Mouse (Mus musculus) CH12.LX (cell line): ENCODE measurements at regions not wholly inside any gene's neighbourhood (a gene's known extent, or its start where the extent isn't known, plus 50 kb on each side); places are given as distances from the start of the nearest gene placed in this dataset.
A peak's percentile ranks its signal among the peaks of the same experiment; 100 is the strongest.

Source experiments
- DNase-seq: peaks from one replicate; pipeline ENCODE4 v3.0.0-alpha.2; 2013; ENCODE audit errors: extremely low read depth
- H3K27ac ChIP-seq: 2 replicates; pipeline ENCODE4 v1.5.1; 2012; ENCODE audit warnings: low read depth, mild to moderate bottlenecking, control low read depth, moderate library complexity; ENCODE audit not compliant: insufficient read depth
- H3K27me3 ChIP-seq: replicated peaks from 2 replicates; pipeline ENCODE3; 2012; ENCODE audit warnings: inconsistent platforms
- H3K36me3 ChIP-seq, 2 experiments: replicated peaks in 1 of 2; 2 replicates each; pipeline versions ENCODE3 to v1.6.1; 2012; ENCODE audit warnings: inconsistent platforms in 1 of 2, low read length in 1 of 2, mild to moderate bottlenecking in 1 of 2, mixed read lengths in 1 of 2, moderate library complexity in 1 of 2; ENCODE audit not compliant: control insufficient read depth in 1 of 2, insufficient read depth in 1 of 2
- H3K4me1 ChIP-seq, 2 experiments: 2 replicates each; pipeline ENCODE4 v1.6.1; 2012; ENCODE audit warnings: inconsistent platforms in 1 of 2, moderate library complexity in 1 of 2; ENCODE audit not compliant: insufficient read depth in 2 of 2, control insufficient read depth in 1 of 2
- H3K4me2 ChIP-seq: 2 replicates; pipeline ENCODE4 v1.6.1; 2012; ENCODE audit warnings: low read depth, mild to moderate bottlenecking, control low read depth; ENCODE audit not compliant: poor library complexity, insufficient read depth, severe bottlenecking
- H3K4me3 ChIP-seq, 3 experiments: fragments of 150-350 bp in 1 of 3; sonication (generic) in 1 of 3; replicated peaks in 1 of 3; 2 replicates each; pipeline versions ENCODE3 to v1.5.1; 2011 to 2012; ENCODE audit warnings: low read depth in 2 of 3, low read length in 2 of 3, mild to moderate bottlenecking in 2 of 3, moderate library complexity in 2 of 3, control low read depth in 1 of 3, improper control_type of control experiment in 1 of 3, inconsistent platforms in 1 of 3, mixed read lengths in 1 of 3; ENCODE audit not compliant: poor library complexity in 1 of 3
- H3K79me2 ChIP-seq: replicated peaks from 2 replicates; pipeline ENCODE4 v1.6.1; 2012; ENCODE audit warnings: mild to moderate bottlenecking, moderate library complexity; ENCODE audit not compliant: control insufficient read depth, poor library complexity, insufficient read depth, severe bottlenecking; ENCODE audit errors: extremely low read depth
- H3K9ac ChIP-seq: 2 replicates; pipeline ENCODE4 v1.6.1; 2012; ENCODE audit warnings: low read depth, mild to moderate bottlenecking, control low read depth, moderate library complexity; ENCODE audit not compliant: insufficient read depth
- H3K9me3 ChIP-seq: replicated peaks from 2 replicates; pipeline ENCODE3; 2012; ENCODE audit warnings: low read length, inconsistent platforms, mixed read lengths
- BHLHE40 ChIP-seq: IDR thresholded peaks from 2 replicates; pipeline ENCODE4 v1.6.1; 2011; ENCODE audit warnings: mild to moderate bottlenecking, low read depth, low read length, improper control_type of control experiment
- CHD2 ChIP-seq: IDR thresholded peaks from 2 replicates; pipeline ENCODE4 v1.6.1; 2011; ENCODE audit warnings: low read length, improper control_type of control experiment
- E2F4 ChIP-seq: IDR thresholded peaks from 2 replicates; pipeline ENCODE4 v1.6.1; 2011; ENCODE audit warnings: low read depth, low read length, improper control_type of control experiment; ENCODE audit not compliant: insufficient replicate concordance
- EP300 ChIP-seq: IDR thresholded peaks from 2 replicates; pipeline ENCODE4 v1.6.1; 2011; ENCODE audit warnings: low read length, improper control_type of control experiment
- ETS1 ChIP-seq: conservative IDR thresholded peaks from 2 replicates; pipeline ENCODE4 v1.6.1; 2012; ENCODE audit warnings: low read depth, mild to moderate bottlenecking, inconsistent platforms, low read length, improper control_type of control experiment, moderate library complexity
- GABPA ChIP-seq: IDR thresholded peaks from 2 replicates; pipeline ENCODE4 v1.6.1; 2012; ENCODE audit warnings: low read depth, low read length, improper control_type of control experiment, inconsistent platforms; ENCODE audit not compliant: insufficient replicate concordance
- IRF4 ChIP-seq: IDR thresholded peaks from 2 replicates; pipeline ENCODE4 v1.6.1; 2014; ENCODE audit warnings: low read depth, mild to moderate bottlenecking, inconsistent platforms, low read length, improper control_type of control experiment
- JUND ChIP-seq: conservative IDR thresholded peaks from 2 replicates; pipeline ENCODE4 v1.6.1; 2011; ENCODE audit warnings: low read depth, low read length, improper control_type of control experiment
- KAT2A ChIP-seq: IDR thresholded peaks from 2 replicates; pipeline ENCODE4 v1.6.1; 2012; ENCODE audit warnings: low read length, improper control_type of control experiment, inconsistent platforms; ENCODE audit not compliant: insufficient replicate concordance
- MAFK ChIP-seq: IDR thresholded peaks from 2 replicates; pipeline ENCODE4 v1.6.1; 2011; ENCODE audit warnings: low read length, improper control_type of control experiment; ENCODE audit not compliant: insufficient replicate concordance
- MAX ChIP-seq: IDR thresholded peaks from 2 replicates; pipeline ENCODE4 v1.6.1; 2011; ENCODE audit warnings: low read length, improper control_type of control experiment
- MAZ ChIP-seq: IDR thresholded peaks from 2 replicates; pipeline ENCODE4 v1.6.1; 2012; ENCODE audit warnings: low read depth, mild to moderate bottlenecking, inconsistent platforms, low read length, improper control_type of control experiment, moderate library complexity
- MEF2A ChIP-seq: IDR thresholded peaks from 2 replicates; pipeline ENCODE4 v1.6.1; 2014; ENCODE audit warnings: low read depth, mild to moderate bottlenecking, inconsistent platforms, low read length, improper control_type of control experiment, borderline replicate concordance
- MXI1 ChIP-seq: IDR thresholded peaks from 2 replicates; pipeline ENCODE4 v1.6.1; 2011; ENCODE audit warnings: mild to moderate bottlenecking, low read depth, low read length, improper control_type of control experiment
- MYC ChIP-seq: IDR thresholded peaks from 2 replicates; pipeline ENCODE4 v1.6.1; 2011; ENCODE audit warnings: low read depth, mild to moderate bottlenecking, improper control_type of control experiment, low read length
- NELFE ChIP-seq: IDR thresholded peaks from 2 replicates; pipeline ENCODE4 v1.6.1; 2011; ENCODE audit warnings: low read depth, low read length, improper control_type of control experiment
- PAX5 ChIP-seq: IDR thresholded peaks from 2 replicates; pipeline ENCODE4 v1.6.1; 2012; ENCODE audit warnings: low read length, inconsistent platforms, mixed read lengths
- POLR2A ChIP-seq: IDR thresholded peaks from 2 replicates; pipeline ENCODE4 v1.6.1; 2011; ENCODE audit warnings: low read depth, mild to moderate bottlenecking, improper control_type of control experiment, low read length
- POLR2AphosphoS2 ChIP-seq: IDR thresholded peaks from 2 replicates; pipeline ENCODE4 v1.6.1; 2011; ENCODE audit warnings: low read depth, low read length, improper control_type of control experiment
- RAD21 ChIP-seq: IDR thresholded peaks from 2 replicates; pipeline ENCODE4 v1.6.1; 2011; ENCODE audit warnings: low read depth, mild to moderate bottlenecking, low read length, improper control_type of control experiment, moderate library complexity
- RCOR1 ChIP-seq: conservative IDR thresholded peaks from 2 replicates; pipeline ENCODE4 v1.6.1; 2012; ENCODE audit warnings: low read depth, mild to moderate bottlenecking, inconsistent platforms, low read length, improper control_type of control experiment
- SIN3A ChIP-seq: IDR thresholded peaks from 2 replicates; pipeline ENCODE4 v1.6.1; 2012; ENCODE audit warnings: low read length, improper control_type of control experiment, inconsistent platforms
- SMC3 ChIP-seq: IDR thresholded peaks from 2 replicates; pipeline ENCODE4 v1.6.1; 2011; ENCODE audit warnings: low read depth, low read length, improper control_type of control experiment
- USF1 ChIP-seq: IDR thresholded peaks from 2 replicates; pipeline ENCODE4 v1.6.1; 2014; ENCODE audit warnings: low read depth, mild to moderate bottlenecking, inconsistent platforms, low read length, improper control_type of control experiment
- USF2 ChIP-seq: conservative IDR thresholded peaks from 2 replicates; pipeline ENCODE4 v1.6.1; 2011; ENCODE audit warnings: low read depth, low read length, improper control_type of control experiment
- ZC3H11A ChIP-seq: IDR thresholded peaks from 2 replicates; pipeline ENCODE4 v1.6.1; 2012; ENCODE audit warnings: low read depth, mild to moderate bottlenecking, inconsistent platforms, low read length, improper control_type of control experiment
- ZMIZ1 ChIP-seq: IDR thresholded peaks from 2 replicates; pipeline ENCODE4 v1.6.1; 2012; ENCODE audit warnings: low read depth, mild to moderate bottlenecking, inconsistent platforms, low read length, improper control_type of control experiment
- ZNF384 ChIP-seq: IDR thresholded peaks from 2 replicates; pipeline ENCODE4 v1.6.1; 2012; ENCODE audit warnings: low read depth, low read length, improper control_type of control experiment, inconsistent platforms
- dilution Hi-C: fragments of 300-500 bp; cut with MboI; formaldehyde crosslinking; loops from 2 replicates; pipeline ENCODE4 v1.14.3; 2020; ENCODE audit warnings: low sequenced_read_pairs; ENCODE audit not compliant: extremely low pct_unique_long_range_greater_than_20kb, extremely low pct_ligation_motif_present
- in situ Hi-C: fragments of 300-500 bp; cut with MboI; formaldehyde crosslinking; loops from 3 replicates; pipeline ENCODE4 v1.14.3; 2019; ENCODE audit warnings: low sequenced_read_pairs, low pct_ligation_motif_present, low pct_unique_long_range_greater_than_20kb, mixed read lengths

DNA sequence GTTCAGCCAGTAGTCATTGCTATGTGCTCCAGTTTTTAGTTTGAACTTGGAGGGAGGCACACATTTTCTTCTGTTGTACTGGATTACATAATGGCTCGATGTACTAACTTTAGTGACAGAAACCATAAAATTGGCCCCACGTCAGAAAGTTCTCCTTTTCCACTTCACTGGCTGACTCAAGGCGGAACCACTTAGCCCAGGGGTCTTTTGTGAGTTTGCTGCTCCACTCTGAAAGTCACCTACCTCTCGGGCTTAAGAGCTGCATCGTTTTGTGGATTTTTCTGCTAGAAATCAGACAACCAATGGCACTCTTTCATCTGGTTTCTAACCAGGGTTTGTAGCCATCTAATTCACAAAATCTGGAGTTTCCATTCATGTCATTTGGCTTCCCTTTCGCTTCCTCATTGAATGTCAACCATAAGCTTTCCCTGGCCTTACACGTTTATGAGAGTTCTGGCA is 304.8 kb upstream of the Cited2 start (continued):
- peak; percentile 89 for TF ChIP-seq MEF2A
- no peak for TF ChIP-seq USF2
- no peak for TF ChIP-seq ZNF384
- TF ChIP-seq E2F4: no peak
- 0 out of 2 replicates have a peak, but pooled peaks have one; percentile 19 for TF ChIP-seq MAFK
- no peak for TF ChIP-seq USF1
- TF ChIP-seq, all 38 proteins: peak for 13

DNA sequence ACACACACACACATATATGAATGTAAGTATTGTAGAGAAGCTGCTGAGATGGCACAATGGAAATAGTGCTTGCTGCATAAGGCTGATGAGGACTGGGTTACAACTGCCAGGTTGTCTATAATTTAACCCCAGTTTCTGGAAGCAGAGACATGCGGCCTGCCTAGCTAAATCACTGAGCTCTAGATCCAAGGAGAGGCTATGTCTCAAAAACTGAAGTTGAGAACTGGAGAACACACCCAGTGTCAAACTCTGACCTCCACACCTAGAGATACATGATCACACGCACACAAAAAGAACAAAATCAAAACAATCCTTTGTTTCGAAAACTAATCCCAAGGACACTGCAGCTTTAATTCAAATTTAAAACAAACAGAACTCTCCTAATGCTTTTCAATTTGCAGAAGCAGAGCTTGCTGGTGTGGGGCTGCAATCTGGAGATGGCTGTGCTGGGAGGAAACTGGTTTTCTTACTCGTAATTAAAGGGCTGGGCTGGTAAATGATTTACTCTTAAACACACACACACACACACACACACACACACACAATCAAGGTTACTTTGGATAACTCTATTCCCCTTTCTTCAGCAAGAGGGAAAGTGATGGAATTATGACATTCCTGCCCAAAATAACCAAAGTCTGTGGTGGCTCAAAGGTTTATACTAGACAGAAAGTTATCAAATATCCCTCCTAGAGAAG is 299.3 kb upstream of the Cited2 start:
- Histone ChIP-seq H3K36me3 (no peaks in the 10 kb centered on the region), H3K79me2 (no peaks in the 10 kb centered on the region), H3K27ac (no peak overlapping the region)
- dilution Hi-C loops (no loop called here), in situ Hi-C loops (no loop called here)
- TF ChIP-seq PAX5 (no peak), MYC (no peak), RAD21 (no peak), EP300 (no peak), ZNF384 (no peak), ZMIZ1 (no peak), MXI1 (no peak), MAZ (no peak), IRF4 (no peak), SMC3 (no peak), KAT2A (no peak), MAFK (no peak), MAX (no peak), USF2 (no peak)
- TF ChIP-seq, all 38 proteins: peak for 0
- no peak for DNase-seq
- H3K4me3 ChIP-seq: no peak overlapping the region
- H3K4me1 ChIP-seq: peaks cover 0 to 2% of the 10 kb centered on the region in 2 experiments; a peak in 1 of 4 replicates
- H3K27me3 ChIP-seq: no peaks in the 10 kb centered on the region
- H3K4me2 ChIP-seq: no peak overlapping the region
- no peak overlapping the region for H3K9ac ChIP-seq
- H3K9me3 ChIP-seq: no peaks in the 10 kb centered on the region

DNA sequence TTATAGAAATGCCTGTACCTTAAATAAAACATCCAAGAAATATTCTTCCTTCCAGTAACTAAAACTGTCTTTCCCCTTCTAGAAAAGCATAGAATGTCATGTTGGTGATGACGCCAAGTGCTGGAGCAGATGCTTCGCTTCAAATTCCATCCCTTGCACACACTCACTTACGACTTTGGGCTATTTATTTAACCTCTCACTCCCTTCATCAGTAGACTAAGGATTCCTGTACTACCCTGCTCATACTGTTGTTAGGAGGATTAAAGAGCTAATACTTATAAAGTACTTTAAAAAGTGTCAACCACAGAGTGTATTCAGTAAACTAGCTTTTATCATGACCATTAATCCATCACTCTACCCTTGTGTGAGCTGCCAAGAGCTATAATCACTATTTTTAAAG is 296.8 kb upstream of the Cited2 start:
- in situ Hi-C loops (no loop called here), dilution Hi-C loops (no loop called here)
- H3K27me3 ChIP-seq: no peaks in the 10 kb centered on the region
- no peak overlapping the region for H3K27ac ChIP-seq
- TF ChIP-seq ZC3H11A (no peak), IRF4 (no peak), JUND (no peak), ETS1 (no peak), GABPA (no peak), NELFE (no peak), ZMIZ1 (no peak), BHLHE40 (no peak), POLR2A (no peak), SIN3A (no peak), RCOR1 (no peak), KAT2A (no peak), POLR2AphosphoS2 (no peak), MYC (no peak), USF2 (no peak), RAD21 (no peak), CHD2 (no peak)
- H3K4me2 ChIP-seq: no peak overlapping the region
- peaks cover 6% of the 10 kb centered on the region in 2 experiments; a peak in 3 of 4 replicates for H3K4me1 ChIP-seq
- no peaks in the 10 kb centered on the region for H3K36me3 ChIP-seq
- no peaks in the 10 kb centered on the region for H3K79me2 ChIP-seq
- H3K9me3 ChIP-seq: no peaks in the 10 kb centered on the region
- H3K4me3 ChIP-seq: no peak overlapping the region
- H3K9ac ChIP-seq: no peak overlapping the region
- no peak for DNase-seq
